In the genomic region with DNA sequence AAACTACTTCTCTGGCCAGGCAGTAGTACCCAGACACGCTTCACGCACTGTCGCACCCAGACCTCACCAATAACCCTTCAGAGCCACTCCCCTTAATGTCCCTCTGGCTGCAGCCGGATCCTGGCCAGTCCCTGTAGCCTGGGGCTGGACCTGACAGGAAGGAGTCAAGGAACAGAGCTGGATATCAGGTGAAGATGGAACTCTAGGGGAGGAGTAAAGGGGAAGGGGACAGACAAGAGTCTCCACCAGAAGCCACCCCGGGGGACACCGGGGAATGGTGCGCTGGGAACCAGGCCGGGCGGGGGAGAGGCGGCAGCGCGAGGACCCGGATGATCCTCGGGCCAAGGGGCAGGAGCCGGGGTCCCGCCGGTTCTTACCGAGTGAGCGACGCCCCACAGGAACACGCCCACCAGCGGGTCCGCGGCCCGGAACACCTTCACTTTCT, we compare ENCODE assay signal across 8 mouse cellular contexts. TPM values are rescaled to one million over a fixed set of nuclear protein-coding genes. Genes with fewer than 3 reads are reported as not detected.
A peak's percentile ranks its signal among the peaks of the same experiment; 100 is the strongest.
DNase-seq lines count a peak whose midpoint lies in the region; ATAC-seq lines count a peak whose summit lies in the region.

No protein-coding gene starts in this region.

- H3K9me3 ChIP-seq in megakaryocyte, embryonic 14.5 days = no peaks in the 10 kb centered on the region

- H3K4me1 ChIP-seq in megakaryocyte, embryonic 14.5 days = peaks cover 39% of the 10 kb centered on the region

- no peak for DNase-seq in cerebellum, adult 9-10 months
- DNase-seq in NIH3T3 (ENCODE audit: low read depth) = peak; percentile 39
- DNase-seq in kidney, postnatal 14 days = peak; percentile 84
- no peak for DNase-seq in cerebellum, adult 9-11 months

- ATAC-seq in cerebellum, adult (ENCODE audit: insufficient number of reproducible peaks, low FRiP score, low TSS enrichment) = peak; percentile 28; the same call in 1 of the 2 replicates
- ATAC-seq in granulocyte monocyte progenitor cell, adult 5-6 weeks (replicated peaks; ENCODE audit: poor library complexity, severe bottlenecking) = peak; percentile 51
- ATAC-seq in monocyte, adult 5-6 weeks (replicated peaks; ENCODE audit: insufficient number of reproducible peaks, low FRiP score, low TSS enrichment, poor library complexity, severe bottlenecking) = no peak

- peak overlapping the region; percentile 94 for H3K4me3 ChIP-seq in megakaryocyte, embryonic 14.5 days (replicated peaks)

- peaks cover 36% of the 10 kb centered on the region for H3K36me3 ChIP-seq in megakaryocyte, embryonic 14.5 days (replicated peaks; ENCODE audit: low read length)

- H3K27me3 ChIP-seq in megakaryocyte, embryonic 14.5 days (replicated peaks) = no peaks in the 10 kb centered on the region

RNA-seq across cellular contexts. Expression of a gene that starts 0.4 kb away (rescaled TPM):
- 12.1 and 13.6 TPM in 2 replicates for total RNA-seq in granulocyte monocyte progenitor cell, adult 5-6 weeks (2014; fragmentation: Nextera tagmentation)
- total RNA-seq in granulocyte monocyte progenitor cell, adult 5-6 weeks (2017) = 7.6 and 13.8 TPM in 2 replicates
- polyA plus RNA-seq in megakaryocyte, embryonic 14.5 days (2012; ENCODE audit: insufficient read depth, low replicate concordance) = 10.4 and 19.6 TPM in 2 replicates
- 15.7 to 32.0 TPM (median 21.5 TPM) in 3 replicates for total RNA-seq in monocyte, adult 5-6 weeks (2017)

RNA-seq across cellular contexts. Expression of a gene that starts 15.5 kb away (rescaled TPM):
- total RNA-seq in granulocyte monocyte progenitor cell, adult 5-6 weeks (2014; fragmentation: Nextera tagmentation) = 51.9 and 54.4 TPM in 2 replicates
- 17.9 and 19.9 TPM in 2 replicates for total RNA-seq in granulocyte monocyte progenitor cell, adult 5-6 weeks (2017)
- 51.0 and 171 TPM in 2 replicates for polyA plus RNA-seq in megakaryocyte, embryonic 14.5 days (2012; ENCODE audit: insufficient read depth, low replicate concordance)
- 3.8 to 17.3 TPM (median 8.8 TPM) in 3 replicates for total RNA-seq in monocyte, adult 5-6 weeks (2017)

RNA-seq across cellular contexts. Expression of a gene that starts 21.1 kb away (rescaled TPM):
- 3.2 TPM in 1 of 2 replicates, not detected in the other for total RNA-seq in granulocyte monocyte progenitor cell, adult 5-6 weeks (2014; fragmentation: Nextera tagmentation)
- 0.15 and 0.95 TPM in 2 replicates for total RNA-seq in granulocyte monocyte progenitor cell, adult 5-6 weeks (2017)
- polyA plus RNA-seq in megakaryocyte, embryonic 14.5 days (2012; ENCODE audit: insufficient read depth, low replicate concordance) = not detected in 2 replicates
- total RNA-seq in monocyte, adult 5-6 weeks (2017) = 1.9 TPM in 1 of 3 replicates, not detected in the others

RNA-seq across cellular contexts. Expression of a gene that starts 30.5 kb away (rescaled TPM):
- total RNA-seq in granulocyte monocyte progenitor cell, adult 5-6 weeks (2014; fragmentation: Nextera tagmentation) = 0.15 TPM in 1 of 2 replicates, not detected in the other
- total RNA-seq in granulocyte monocyte progenitor cell, adult 5-6 weeks (2017) = 0.26 and 0.88 TPM in 2 replicates
- polyA plus RNA-seq in megakaryocyte, embryonic 14.5 days (2012; ENCODE audit: insufficient read depth, low replicate concordance) = 0.23 and 0.76 TPM in 2 replicates
- total RNA-seq in monocyte, adult 5-6 weeks (2017) = 3.2 to 4.2 TPM (median 3.5 TPM) in 3 replicates

RNA-seq across cellular contexts. Expression of a gene that starts 46.0 kb away (rescaled TPM):
- total RNA-seq in granulocyte monocyte progenitor cell, adult 5-6 weeks (2014; fragmentation: Nextera tagmentation) = 288 and 308 TPM in 2 replicates
- total RNA-seq in granulocyte monocyte progenitor cell, adult 5-6 weeks (2017) = 141 and 161 TPM in 2 replicates
- 71.2 and 76.1 TPM in 2 replicates for polyA plus RNA-seq in megakaryocyte, embryonic 14.5 days (2012; ENCODE audit: insufficient read depth, low replicate concordance)
- total RNA-seq in monocyte, adult 5-6 weeks (2017) = 166 to 275 TPM (median 211 TPM) in 3 replicates

Comparison
In these comparisons a context has a peak if more than half of its experiments do, and no peak if none do; other contexts are left out.
1. DNase-seq: peak in NIH3T3 (single experiment) and kidney, postnatal 14 days (single experiment); none in cerebellum, adult 9-10 months (single experiment) and cerebellum, adult 9-11 months (single experiment).